Comparison of ENCODE assay signal across 34 mouse cellular contexts in genomic region chr2:25480541-25480940, GRCm38 (mm10). TPM values are rescaled to one million over a fixed set of nuclear protein-coding genes. Genes with fewer than 3 reads are reported as not detected.
DNase-seq lines count a peak whose midpoint lies in the region; ATAC-seq and TF ChIP-seq lines count a peak whose summit lies in the region.
"Had no signal": no experiment of that assay in that cellular context is flagged by ENCODE, and none has a peak within 500 bp of the region (broad histone marks: within the 10 kb centered on the region; RNA-seq: fewer than 3 reads in every experiment).

No protein-coding gene starts in this region.

- H3K27me3 ChIP-seq in stomach, embryonic 16.5 days (ENCODE audit: control insufficient read depth, insufficient read depth, low read length) = no peaks in the 10 kb centered on the region
- H3K27me3 ChIP-seq: embryonic facial prominence, embryonic 12.5 days; embryonic facial prominence, embryonic 15.5 days; Patski had no signal

- peak; percentile 68 for ATAC-seq in granulocyte monocyte progenitor cell, adult 5-6 weeks (replicated peaks; ENCODE audit: poor library complexity, severe bottlenecking)
- ATAC-seq in stomach, embryonic 16.5 days (ENCODE audit: insufficient read depth, low FRiP score) = no peak
- ATAC-seq: forebrain, embryonic 14.5 days; forebrain, postnatal 0 days; hindbrain, postnatal 0 days; inflammation-experienced regulatory T-cells, adult 6 months; Patski had no signal

- no peak overlapping the region for H3K4me2 ChIP-seq in stomach, embryonic 16.5 days (ENCODE audit: low read depth, low read length)
- H3K4me2 ChIP-seq: embryonic facial prominence, embryonic 12.5 days; embryonic facial prominence, embryonic 15.5 days; heart, embryonic 12.5 days; heart, embryonic 15.5 days; hindbrain, embryonic 14.5 days had no signal

- WGBS in stomach, embryonic 16.5 days = 72% methylated on average over 1 of the region's 1 CpGs

- H3K27ac ChIP-seq in layer of hippocampus, adult 2 months = peak overlapping the region; percentile 83; the same call in 1 of the 2 replicates
- peak overlapping the region; percentile 78 for H3K27ac ChIP-seq in stomach, embryonic 16.5 days (ENCODE audit: low read length)
- H3K27ac ChIP-seq: embryonic facial prominence, embryonic 12.5 days; gastrocnemius, adult 2 months; heart, embryonic 15.5 days; hindbrain, embryonic 14.5 days; hindbrain, postnatal 0 days had no signal

- no peaks in the 10 kb centered on the region for H3K36me3 ChIP-seq in stomach, embryonic 16.5 days (ENCODE audit: control insufficient read depth, insufficient read depth, low read length)
- H3K36me3 ChIP-seq: embryonic facial prominence, embryonic 12.5 days; embryonic facial prominence, embryonic 15.5 days; heart, embryonic 12.5 days; heart, embryonic 15.5 days had no signal

- no peak for DNase-seq in layer of hippocampus, adult 2 months (ENCODE audit: low spot score in 2 of 2)
- DNase-seq in layer of hippocampus, adult 11-12 months (ENCODE audit: low spot score) = no peak
- DNase-seq in A20 (ENCODE audit: low read depth, low spot score) = peak; percentile 22
- no peak for DNase-seq in adrenal gland, adult 18-20 months (ENCODE audit: low spot score in 2 of 2)
- DNase-seq in left cerebral cortex, adult 8-10 months (ENCODE audit: low spot score in 2 of 2) = no peak
- no peak for DNase-seq in cerebellum, postnatal 14 days
- DNase-seq: cerebellum, adult 11 months; cerebellum, adult 8-10 months; cerebellum, postnatal 10 days; forebrain, postnatal 0 days; gastrocnemius, adult 2 months; gastrocnemius, postnatal 14 days; heart, adult 18-20 months; heart, postnatal 10 days; heart, postnatal 36 days had no signal

- H3K9me3 ChIP-seq in stomach, embryonic 16.5 days (replicated peaks; ENCODE audit: control insufficient read depth, low read length) = no peaks in the 10 kb centered on the region
- H3K9me3 ChIP-seq: embryonic facial prominence, embryonic 12.5 days; embryonic facial prominence, embryonic 15.5 days; heart, embryonic 12.5 days; heart, embryonic 15.5 days had no signal

- H3K4me3 ChIP-seq in layer of hippocampus, adult 2 months = no peak overlapping the region
- H3K4me3 ChIP-seq in stomach, embryonic 16.5 days (replicated peaks; ENCODE audit: low read length) = no peak overlapping the region
- H3K4me3 ChIP-seq: embryonic facial prominence, embryonic 12.5 days; embryonic facial prominence, embryonic 15.5 days; gastrocnemius, adult 2 months; heart, embryonic 12.5 days; heart, embryonic 15.5 days had no signal

- no peak overlapping the region for H3K9ac ChIP-seq in stomach, embryonic 16.5 days (ENCODE audit: low read length)
- H3K9ac ChIP-seq: embryonic facial prominence, embryonic 12.5 days; embryonic facial prominence, embryonic 15.5 days; forebrain, postnatal 0 days; heart, embryonic 12.5 days; heart, embryonic 15.5 days; hindbrain, embryonic 14.5 days had no signal

- H3K4me1 ChIP-seq in stomach, embryonic 16.5 days (ENCODE audit: control insufficient read depth, insufficient read depth, low read length) = no peaks in the 10 kb centered on the region
- H3K4me1 ChIP-seq: embryonic facial prominence, embryonic 12.5 days; embryonic facial prominence, embryonic 15.5 days; heart, embryonic 12.5 days; heart, embryonic 15.5 days had no signal

- TF ChIP-seq CTCF in layer of hippocampus, adult 2 months (conservative IDR thresholded peaks at IDR 0.05) = no peak

RNA-seq across cellular contexts. Expression of gene Ptgds, which starts 10.7 kb away (rescaled TPM):
- 100 to 1,000 TPM; 541 to 735 TPM for total RNA-seq in layer of hippocampus, adult 2 months (2021)
- 3.5 and 4.2 TPM in 2 replicates for total RNA-seq in granulocyte monocyte progenitor cell, adult 5-6 weeks (2014; fragmentation: Nextera tagmentation)
- 0.93 TPM in 1 of 2 replicates, not detected in the other for total RNA-seq in granulocyte monocyte progenitor cell, adult 5-6 weeks (2017)
- polyA plus RNA-seq in stomach, embryonic 16.5 days (2015; fragmentation: Nextera tagmentation; extraction: Ambion mirVana) = 6.1 and 6.7 TPM in 2 replicates
- 1 to 10 TPM; 1.1 to 3.1 TPM for total RNA-seq in adrenal gland, adult 18-20 months (2021)
- total RNA-seq in left cerebral cortex, adult 8-10 months (2022) = 1,000 to 10,000 TPM; 1,862 to 2,386 (median 2,226) TPM
- total RNA-seq: gastrocnemius, adult 2 months had no signal
- polyA plus RNA-seq: inflammation-experienced regulatory T-cells, adult 6 months had no signal

RNA-seq across cellular contexts. Expression of gene Lcn12, which starts 13.2 kb away (rescaled TPM):
- not detected for total RNA-seq in layer of hippocampus, adult 2 months (2021)
- not detected in 2 replicates for total RNA-seq in granulocyte monocyte progenitor cell, adult 5-6 weeks (2014; fragmentation: Nextera tagmentation)
- not detected in 2 replicates for total RNA-seq in granulocyte monocyte progenitor cell, adult 5-6 weeks (2017)
- not detected in 2 replicates for polyA plus RNA-seq in stomach, embryonic 16.5 days (2015; fragmentation: Nextera tagmentation; extraction: Ambion mirVana)
- not detected for total RNA-seq in adrenal gland, adult 18-20 months (2021)
- total RNA-seq in left cerebral cortex, adult 8-10 months (2022) = not detected
- total RNA-seq: adrenal gland, adult 2 months; adrenal gland, postnatal 14 days; adrenal gland, postnatal 4 days; ES-E14; forebrain, postnatal 0 days; gastrocnemius, adult 2 months; gastrocnemius, postnatal 14 days; gastrocnemius, postnatal 4 days; heart, adult 18-20 months; heart, postnatal 10 days; heart, postnatal 36 days; hindbrain, postnatal 0 days had no signal
- polyA plus RNA-seq: adrenal gland, adult 2 months; embryonic facial prominence, embryonic 12.5 days; embryonic facial prominence, embryonic 15.5 days; forebrain, embryonic 11.5 days; forebrain, embryonic 14.5 days; forebrain, postnatal 0 days; frontal cortex, adult 2 months; heart, embryonic 12.5 days; heart, embryonic 15.5 days; hindbrain, embryonic 11.5 days; hindbrain, embryonic 14.5 days; hindbrain, postnatal 0 days; inflammation-experienced regulatory T-cells, adult 6 months; Patski had no signal

RNA-seq across cellular contexts. Expression of gene Paxx, which starts 19.6 kb away (rescaled TPM):
- 10 to 100 TPM; 55.7 to 62.1 TPM for total RNA-seq in layer of hippocampus, adult 2 months (2021)
- total RNA-seq in granulocyte monocyte progenitor cell, adult 5-6 weeks (2014; fragmentation: Nextera tagmentation) = 29.1 and 39.4 TPM in 2 replicates
- 20.2 and 32.5 TPM in 2 replicates for total RNA-seq in granulocyte monocyte progenitor cell, adult 5-6 weeks (2017)
- 44.1 and 49.4 TPM in 2 replicates for polyA plus RNA-seq in stomach, embryonic 16.5 days (2015; fragmentation: Nextera tagmentation; extraction: Ambion mirVana)
- 10 to 100 TPM; 38.6 to 54.5 TPM for total RNA-seq in adrenal gland, adult 18-20 months (2021)
- total RNA-seq in left cerebral cortex, adult 8-10 months (2022) = 10 to 100 TPM; 67.2 to 88.0 (median 78.1) TPM

RNA-seq across cellular contexts. Expression of gene Fbxw5, which starts 20.0 kb away (rescaled TPM):
- 100 to 1,000 TPM; 109 to 120 TPM for total RNA-seq in layer of hippocampus, adult 2 months (2021)
- total RNA-seq in granulocyte monocyte progenitor cell, adult 5-6 weeks (2014; fragmentation: Nextera tagmentation) = 30.4 and 55.0 TPM in 2 replicates
- total RNA-seq in granulocyte monocyte progenitor cell, adult 5-6 weeks (2017) = 23.9 and 31.4 TPM in 2 replicates
- 76.5 and 86.0 TPM in 2 replicates for polyA plus RNA-seq in stomach, embryonic 16.5 days (2015; fragmentation: Nextera tagmentation; extraction: Ambion mirVana)
- total RNA-seq in adrenal gland, adult 18-20 months (2021) = 10 to 100 TPM; 92.1 to 94.5 TPM
- 100 to 1,000 TPM; 105 to 121 (median 113) TPM for total RNA-seq in left cerebral cortex, adult 8-10 months (2022)

RNA-seq across cellular contexts. Expression of gene C8g, which starts 21.0 kb away (rescaled TPM):
- 1 to 10 TPM in 1 of 2 experiments, under 1 TPM in 1; 0.97 to 1.5 TPM for total RNA-seq in layer of hippocampus, adult 2 months (2021)
- 6.0 TPM in 1 of 2 replicates, not detected in the other for total RNA-seq in granulocyte monocyte progenitor cell, adult 5-6 weeks (2014; fragmentation: Nextera tagmentation)
- total RNA-seq in granulocyte monocyte progenitor cell, adult 5-6 weeks (2017) = 1.5 and 1.6 TPM in 2 replicates
- polyA plus RNA-seq in stomach, embryonic 16.5 days (2015; fragmentation: Nextera tagmentation; extraction: Ambion mirVana) = 8.9 and 9.5 TPM in 2 replicates
- 1 to 10 TPM; 2.2 to 3.5 TPM for total RNA-seq in adrenal gland, adult 18-20 months (2021)
- 1 to 10 TPM in 3 of 4 experiments, under 1 TPM in 1; 0.86 to 1.9 (median 1.6) TPM for total RNA-seq in left cerebral cortex, adult 8-10 months (2022)

Comparison
In these comparisons a context has a peak if more than half of its experiments do, and no peak if none do; other contexts are left out.
1. RNA of gene Ptgds, which starts 10.7 kb away (total RNA-seq): 1,862 to 2,386 TPM in left cerebral cortex, adult 8-10 months and 541 to 735 TPM in layer of hippocampus, adult 2 months; 0.93 to 4.2 TPM in granulocyte monocyte progenitor cell, adult 5-6 weeks and 1.1 to 3.1 TPM in adrenal gland, adult 18-20 months; every median in the first group is over 100 times any median in the second.